Mouse (Mus musculus): ENCODE results near the gene Ifitm10.
A peak's percentile ranks its signal among the peaks of the same experiment; 100 is the strongest.
"Not testable (repeated sequence)": the region's sequence is repeated elsewhere in the genome, so short reads cannot be mapped to it uniquely, and the experiment has no call there.

Ifitm10 gene

GRCm38 (mm10) chr7:142319124-142319523 is 54.4 kb downstream of the Ifitm10 start:
- DNase-seq, result no peak

DNA sequence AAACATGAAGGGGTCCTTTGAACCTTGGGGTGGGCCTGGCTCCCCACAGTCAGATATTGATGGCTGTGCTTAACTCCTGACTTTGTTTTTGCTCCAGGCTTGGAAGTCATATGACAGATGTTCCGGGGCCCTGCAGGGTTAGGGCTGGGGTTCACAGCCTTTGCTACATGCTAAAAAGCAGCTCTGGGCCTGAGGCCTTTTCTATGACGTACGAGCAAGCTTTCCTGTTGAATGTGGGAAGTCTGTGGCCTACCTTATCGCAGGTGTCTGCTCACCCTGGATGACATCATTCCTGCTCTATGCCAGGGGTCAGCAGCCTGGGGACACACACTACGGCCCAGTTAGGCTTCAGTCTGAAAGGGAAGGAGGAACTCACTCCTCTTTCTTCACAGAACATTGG is 56.3 kb downstream of the Ifitm10 start:
- no peak for DNase-seq

DNA sequence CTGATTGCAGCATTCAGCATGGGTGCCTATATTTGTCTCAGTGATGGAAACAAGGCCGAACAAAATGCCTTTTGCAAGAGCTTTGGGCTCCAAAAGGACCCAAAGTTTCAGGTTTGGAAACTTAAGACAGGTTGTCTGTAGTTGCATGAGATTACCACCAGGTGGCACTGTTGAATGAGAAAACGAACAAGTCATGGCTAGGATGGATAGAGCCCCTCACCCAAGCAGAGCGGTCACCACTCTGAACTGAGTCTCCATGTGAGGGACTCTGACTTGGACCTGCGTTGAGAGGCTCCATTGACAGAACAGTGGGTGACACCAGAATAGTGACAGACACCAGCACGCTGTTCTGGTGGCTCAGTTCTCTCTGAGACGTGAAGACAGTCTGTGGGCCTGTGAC is 57.0 kb downstream of the Ifitm10 start:
- DNase-seq, result peak; percentile 30

GRCm38 (mm10) chr7:142314600-142315285 is 58.8 kb downstream of the Ifitm10 start:
- DNase-seq, result no peak

DNA sequence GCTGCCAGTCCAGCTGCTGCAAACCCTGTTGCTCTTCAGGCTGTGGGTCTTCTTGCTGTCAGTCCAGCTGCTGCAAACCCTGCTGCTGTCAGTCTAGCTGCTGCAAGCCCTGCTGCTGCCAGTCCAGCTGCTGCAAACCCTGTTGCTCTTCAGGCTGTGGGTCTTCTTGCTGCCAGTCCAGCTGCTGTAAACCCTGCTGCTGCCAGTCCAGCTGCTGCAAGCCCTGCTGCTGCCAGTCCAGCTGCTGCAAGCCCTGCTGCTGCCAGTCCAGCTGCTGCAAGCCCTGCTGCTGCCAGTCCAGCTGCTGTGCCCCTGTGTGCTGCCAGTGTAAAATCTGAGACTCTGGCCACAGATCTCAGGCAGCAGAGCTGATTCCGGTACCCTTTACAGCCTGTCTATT is 69.6 kb downstream of the Ifitm10 start:
- not testable (repeated sequence) for DNase-seq

DNA sequence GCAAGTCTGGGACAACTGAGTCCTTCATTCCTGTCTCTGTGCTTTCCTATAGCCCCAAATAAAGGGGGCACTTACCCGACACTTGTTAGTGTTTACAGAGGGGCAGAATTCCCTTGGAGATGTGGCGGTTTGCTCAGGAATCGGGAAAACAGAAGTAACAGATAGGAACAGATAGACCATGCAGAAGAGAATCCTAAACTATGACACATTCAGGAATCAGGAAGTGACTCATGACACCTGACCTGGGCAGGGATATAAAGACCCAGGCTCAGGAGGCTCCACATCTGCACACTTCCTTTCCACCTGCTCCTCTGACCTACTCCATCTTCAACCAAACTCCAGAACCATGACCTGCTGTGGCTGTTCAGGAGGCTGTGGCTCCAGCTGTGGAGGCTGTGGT is 70.3 kb downstream of the Ifitm10 start, which contains the start of gene Krtap5-4:
Gene Krtap5-4, plus strand, starts transcription at position 301 of the 400 bp plus-strand sequence.
- no peak for DNase-seq

DNA sequence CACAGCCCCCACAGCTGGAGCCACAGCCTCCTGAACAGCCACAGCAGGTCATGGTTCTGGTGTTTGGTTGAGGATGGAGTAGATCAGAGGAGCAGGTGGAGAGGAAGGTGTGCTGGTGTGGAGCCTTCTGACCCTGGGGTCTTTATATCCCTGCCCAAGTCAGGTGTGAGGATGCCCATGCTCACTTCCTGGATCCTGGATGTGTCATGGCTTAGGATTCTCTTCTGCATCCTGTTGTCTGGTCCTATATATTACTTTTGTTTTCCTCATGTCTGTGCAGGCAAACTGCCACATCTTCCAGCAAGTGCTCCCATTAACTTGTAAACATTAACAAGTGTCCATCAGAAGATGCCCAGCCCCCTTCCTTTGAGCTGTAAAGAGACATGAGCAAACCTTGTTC is 76.5 kb downstream of the Ifitm10 start, which contains the start of gene Krtap5-1:
Gene Krtap5-1, minus strand, starts transcription at position 101 of the 400 bp plus-strand sequence.
- DNase-seq, result not testable (repeated sequence)

- DNase-seq, result not testable (repeated sequence)
Observed at GRCm38 (mm10) chr7:142296108-142296507, 77.4 kb downstream of the Ifitm10 start.

DNA sequence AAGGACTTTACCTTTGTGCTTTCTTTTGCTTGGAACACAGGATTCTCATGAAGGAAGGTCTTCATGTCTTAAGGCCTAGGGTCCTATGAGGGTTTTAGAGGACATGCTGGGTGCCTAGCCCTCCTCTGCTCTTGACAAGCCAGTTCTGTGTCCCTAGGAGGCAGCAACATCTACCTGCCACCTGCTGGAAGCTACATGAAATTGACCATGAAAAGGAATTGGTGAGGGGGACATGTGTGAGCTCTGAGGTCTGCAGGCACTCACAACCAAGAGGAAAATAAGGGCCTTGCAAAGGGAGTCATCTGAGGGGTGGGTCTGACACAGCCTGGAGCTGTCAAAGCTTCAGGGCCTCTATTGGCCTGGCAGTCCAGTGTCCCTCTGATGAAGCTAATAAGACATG is 78.1 kb downstream of the Ifitm10 start:
- no peak for DNase-seq

DNA sequence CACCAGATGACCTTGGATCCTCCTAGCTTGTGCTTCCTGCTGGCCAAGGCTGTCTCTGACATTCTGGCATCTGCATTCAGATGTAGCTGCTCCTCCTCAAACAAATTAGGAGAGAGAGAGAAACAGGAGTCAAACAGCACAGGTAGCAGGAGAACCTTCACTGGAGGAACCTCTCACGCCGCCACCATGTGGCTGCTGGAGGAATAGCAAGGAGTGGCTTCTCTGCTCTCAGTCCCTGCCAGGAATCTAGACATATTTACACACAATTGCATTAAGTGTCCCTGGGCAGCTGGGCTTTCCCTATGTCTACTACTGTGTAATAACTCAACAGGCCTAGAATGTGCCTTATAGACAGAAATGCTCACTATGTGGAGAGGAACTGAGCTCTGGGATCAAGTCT is 79.7 kb downstream of the Ifitm10 start:
- DNase-seq, result peak; percentile 21

DNA sequence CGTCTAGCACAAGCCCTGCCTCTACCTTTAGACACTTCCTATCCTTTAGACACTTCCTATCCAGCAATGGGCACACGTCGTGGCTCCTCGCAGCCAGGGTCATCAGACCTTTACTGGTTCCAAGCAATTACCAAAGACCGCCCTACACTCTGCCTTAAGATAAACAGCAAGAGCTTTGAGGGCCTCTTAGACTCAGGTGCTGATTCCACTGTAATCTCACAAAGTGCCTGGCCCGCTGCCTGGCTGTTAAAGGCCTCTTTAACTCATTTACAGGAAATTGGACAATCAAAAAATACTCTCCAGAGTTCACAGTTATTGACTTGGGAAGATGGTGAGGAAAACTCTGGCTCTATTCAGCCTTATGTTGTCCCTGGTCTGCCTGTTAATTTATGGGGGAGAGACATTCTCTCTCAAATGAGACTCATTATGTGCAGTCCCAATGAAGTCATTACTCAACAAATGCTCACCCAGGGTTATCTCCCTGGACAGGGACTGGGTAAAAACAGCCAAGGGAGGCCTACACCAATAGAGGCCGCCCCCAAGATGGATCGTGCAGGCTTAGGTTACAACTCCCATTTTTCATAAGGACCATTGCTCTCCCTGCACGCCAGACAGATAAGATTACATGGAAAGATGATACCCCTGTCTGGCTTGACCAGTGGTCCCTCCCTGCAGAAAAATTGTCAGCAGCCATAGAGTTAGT is 87.5 kb downstream of the Ifitm10 start:
- DNase-seq, result not testable (repeated sequence)

DNA sequence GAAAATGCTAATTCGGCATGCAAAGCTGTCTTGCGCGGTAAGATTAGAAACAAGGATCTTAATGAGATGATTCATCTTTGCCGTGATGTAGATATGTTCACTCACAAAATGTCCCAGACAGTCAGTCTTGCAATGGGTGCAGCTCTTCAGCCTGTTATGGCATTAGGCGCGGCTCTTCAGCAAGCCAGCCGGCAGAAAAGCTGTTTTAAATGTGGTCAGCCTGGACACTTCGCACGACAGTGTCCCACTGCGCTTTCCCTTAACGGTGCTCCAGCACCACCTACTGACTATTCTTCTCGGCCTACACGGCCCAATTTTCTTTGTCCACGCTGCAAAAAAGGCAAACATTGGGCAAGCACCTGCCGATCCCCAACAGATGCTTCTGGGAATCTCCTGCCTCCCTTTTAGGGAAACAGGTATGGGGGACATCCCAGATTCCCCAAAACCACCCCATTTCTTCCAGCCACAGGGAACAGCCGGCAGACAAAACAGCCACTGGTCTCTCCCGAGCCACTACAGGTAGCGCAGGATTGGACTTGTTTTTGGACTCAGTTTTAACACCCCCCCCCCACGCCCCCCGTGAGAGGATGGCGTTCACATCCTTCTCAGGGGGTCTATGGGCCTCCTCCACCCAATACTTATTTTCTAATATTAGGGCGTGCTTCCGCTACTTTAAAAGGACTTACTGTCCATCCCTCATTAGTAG is 88.3 kb downstream of the Ifitm10 start:
- peak; percentile 45 for DNase-seq

DNA sequence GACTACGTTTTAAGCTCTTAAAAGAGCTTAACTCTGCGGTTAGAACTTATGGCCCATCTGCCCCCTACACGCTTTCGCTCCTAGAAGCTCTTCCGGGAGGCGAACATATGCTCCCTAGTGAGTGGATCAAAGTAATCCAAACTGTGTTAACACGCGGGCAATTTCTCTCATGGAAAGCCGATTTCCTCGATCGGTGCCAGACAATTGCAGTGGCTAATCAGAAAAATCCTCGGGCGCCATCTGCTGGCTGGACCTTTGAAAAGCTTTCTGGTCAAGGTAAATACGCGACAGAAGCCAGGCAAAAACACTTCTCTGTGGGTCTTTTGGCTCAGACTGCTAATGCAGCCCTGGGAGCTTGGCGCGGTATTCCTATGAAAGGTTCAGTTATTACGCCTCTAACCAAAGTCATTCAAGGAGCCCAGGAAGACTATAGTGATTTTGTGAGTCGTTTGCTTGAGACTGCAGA is 88.9 kb downstream of the Ifitm10 start:
- peak; percentile 91 for DNase-seq

DNA sequence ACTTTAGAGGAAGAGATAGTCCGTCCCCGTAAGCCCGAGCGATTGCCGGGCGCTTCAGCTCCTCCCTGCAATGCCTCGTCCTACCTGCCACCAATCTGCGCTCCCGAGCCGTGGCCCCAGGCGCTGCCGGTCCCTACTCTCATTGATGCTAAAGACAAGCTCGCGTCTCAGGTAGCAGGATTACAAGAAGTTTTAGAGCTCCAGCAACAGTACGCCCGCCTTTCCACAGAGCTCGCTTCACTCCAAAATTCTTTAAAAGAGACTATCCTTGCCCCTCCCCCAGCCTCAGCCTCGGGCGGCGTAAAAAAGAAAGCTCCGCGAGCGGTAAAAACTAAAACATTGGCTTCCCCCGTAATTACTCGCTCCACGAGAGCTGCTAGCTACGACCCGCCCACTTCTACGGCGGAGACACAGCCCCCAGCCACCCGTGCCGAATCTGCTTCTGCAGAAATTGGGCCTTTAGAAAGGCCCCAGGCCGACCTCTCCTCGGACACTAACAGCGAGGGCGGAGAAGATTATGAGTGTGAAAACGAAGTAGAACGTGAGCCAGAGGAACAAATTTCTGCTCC is 89.4 kb downstream of the Ifitm10 start:
- DNase-seq, result peak; percentile 46

DNA sequence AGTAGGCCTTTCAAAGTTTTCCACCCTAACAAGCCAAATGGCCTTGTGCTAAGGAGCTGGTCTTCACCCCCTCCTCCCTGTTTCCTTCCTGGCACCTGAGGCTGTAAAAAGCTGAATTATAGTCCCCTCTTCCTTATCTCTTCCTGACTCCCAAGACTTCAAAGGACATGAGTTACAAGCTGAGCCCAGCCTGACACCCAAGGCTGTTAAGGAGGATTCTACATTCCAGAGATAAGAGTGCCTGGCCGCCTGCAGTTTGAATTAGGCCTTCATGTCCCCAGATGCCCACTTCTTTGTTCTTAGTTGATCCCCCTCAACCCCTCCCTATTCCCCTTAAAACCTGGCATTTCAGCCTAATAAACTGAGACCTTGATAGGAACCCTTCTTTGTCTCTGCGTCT is 90.7 kb downstream of the Ifitm10 start:
- DNase-seq, result not testable (repeated sequence)

- DNase-seq, result not testable (repeated sequence)
Observed at GRCm38 (mm10) chr7:142279291-142279690, 94.3 kb downstream of the Ifitm10 start.

DNA sequence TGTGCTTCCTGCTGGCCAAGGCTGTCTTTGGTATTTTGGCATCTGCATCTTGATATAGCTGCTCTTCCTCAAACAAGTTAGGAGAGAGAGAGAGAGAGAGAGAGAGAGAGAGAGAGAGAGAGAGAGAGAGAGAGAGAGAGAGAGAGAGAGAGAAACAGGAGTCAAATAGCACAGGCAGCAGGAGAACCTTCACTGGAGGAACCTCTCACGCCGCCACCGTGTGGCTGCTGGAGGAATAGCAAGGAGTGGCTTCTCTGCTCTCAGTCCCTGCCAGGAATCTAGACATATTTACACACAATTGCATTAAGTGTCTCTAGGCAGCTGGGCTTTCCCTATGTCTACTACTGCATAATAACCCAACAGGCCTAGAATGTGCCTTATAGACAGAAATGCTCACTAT is 95.4 kb downstream of the Ifitm10 start:
- peak; percentile 47 for DNase-seq
